Mouse (Mus musculus): ENCODE data around the gene Rreb1. TPM values are rescaled to one million over a fixed set of nuclear protein-coding genes. Genes with fewer than 3 reads are reported as not detected.

Rreb1 gene
- total and polyA plus RNA-seq, 3 experiments: 8.1 to 34.0 TPM; not detected in 1

GRCm38 (mm10) chr13:37963354-37964007 is 185.3 kb downstream of the Rreb1 start:
- peak; percentile 95 for DNase-seq (ENCODE audit: low read depth, low spot score)
- peaks cover 0 to 11% of the 10 kb centered on the region in 2 experiments; a peak in 2 of 4 replicates for H3K36me3 ChIP-seq (ENCODE audit: control insufficient read depth in 1 of 2, insufficient read depth in 2 of 2, low read length in 2 of 2)
- peak overlapping the region; percentile 77 for H3K27ac ChIP-seq (ENCODE audit: control insufficient read depth, low read depth, low read length)
- H3K9me3 ChIP-seq (replicated peaks; ENCODE audit: insufficient read depth, low read length): no peaks in the 10 kb centered on the region
- H3K27me3 ChIP-seq (ENCODE audit: control insufficient read depth in 1 of 2, insufficient read depth in 2 of 2, low read length in 2 of 2): no peaks in the 10 kb centered on the region
- peaks cover 13 to 31% of the 10 kb centered on the region in 2 experiments; a peak in 3 of 4 replicates for H3K4me1 ChIP-seq (ENCODE audit: control insufficient read depth in 1 of 2, insufficient read depth in 2 of 2, low read length in 2 of 2)
- H3K79me2 ChIP-seq (ENCODE audit: control insufficient read depth, insufficient read depth, low read length, poor library complexity): no peaks in the 10 kb centered on the region; the same call in 1 of the 2 replicates
- peak overlapping the region; percentile 73 for H3K9ac ChIP-seq (ENCODE audit: control insufficient read depth, low read depth, low read length, poor library complexity, severe bottlenecking)
- H3K4me3 ChIP-seq (ENCODE audit: control insufficient read depth in 1 of 2, insufficient read depth in 1 of 2, low read depth in 2 of 2, low read length in 2 of 2): peak overlapping the region; percentile 62 to 83
- TF ChIP-seq MYC (IDR thresholded peaks at IDR 0.05; ENCODE audit: low read depth, low read length) (no peak), RCOR1 (IDR thresholded peaks at IDR 0.05; ENCODE audit: low read depth, low read length) (peak; percentile 54; the same call in 1 of the 2 replicates), NRF1 (IDR thresholded peaks at IDR 0.05; ENCODE audit: insufficient read depth, low read depth, low read length, poor library complexity, severe bottlenecking) (no peak), POLR2A (IDR thresholded peaks at IDR 0.05; ENCODE audit: control insufficient read depth in 1 of 2, insufficient read depth in 1 of 2, low read depth in 1 of 2, low read length in 2 of 2, poor library complexity in 1 of 2) (peak; percentile 18 to 57; a peak in 1 of 4 replicates), EP300 (IDR thresholded peaks at IDR 0.05; ENCODE audit: low read depth in 1 of 2, low read length in 2 of 2) (peak; percentile 46 to 50; a peak in 2 of 4 replicates), CTCF (IDR thresholded peaks at IDR 0.05 in 2 of 3, conservative IDR thresholded peaks at IDR 0.05 in 1 of 3; ENCODE audit: control insufficient read depth in 1 of 3, insufficient read depth in 1 of 3, low read depth in 2 of 3, low read length in 3 of 3, poor library complexity in 1 of 3, severe bottlenecking in 1 of 3) (peak; percentile 77 to 93 (median 80)), MAX (IDR thresholded peaks at IDR 0.05; ENCODE audit: low read length) (peak; percentile 17; the same call in 1 of the 2 replicates), MAFK (IDR thresholded peaks at IDR 0.05; ENCODE audit: borderline replicate concordance, low read depth, low read length) (no peak), UBTF (IDR thresholded peaks at IDR 0.05; ENCODE audit: borderline replicate concordance, insufficient read depth, low read depth, low read length) (no peak), ZC3H11A (IDR thresholded peaks at IDR 0.05; ENCODE audit: low read depth, low read length) (peak; percentile 55), ZNF384 (IDR thresholded peaks at IDR 0.05; ENCODE audit: low read depth, low read length) (no peak), USF2 (IDR thresholded peaks at IDR 0.05; ENCODE audit: borderline replicate concordance in 1 of 2, insufficient read depth in 1 of 2, low read depth in 1 of 2, low read length in 2 of 2) (no peak), GABPA (IDR thresholded peaks at IDR 0.05; ENCODE audit: low read depth, low read length) (no peak), SMC3 (IDR thresholded peaks at IDR 0.05; ENCODE audit: low read depth, low read length) (peak; percentile 70), ZKSCAN1 (IDR thresholded peaks at IDR 0.05; ENCODE audit: low read depth, low read length) (0 out of 2 replicates have a peak, but pooled peaks have one; percentile 49), MXI1 (IDR thresholded peaks at IDR 0.05; ENCODE audit: low read depth, low read length) (peak; percentile 80), POLR2AphosphoS2 (IDR thresholded peaks at IDR 0.05; ENCODE audit: low read length) (no peak), USF1 (IDR thresholded peaks at IDR 0.05; ENCODE audit: low read depth, low read length) (no peak), KAT2A (conservative IDR thresholded peaks at IDR 0.05; ENCODE audit: low read depth, low read length) (no peak), NELFE (IDR thresholded peaks at IDR 0.05; ENCODE audit: low read depth, low read length) (peak; percentile 50; the same call in 1 of the 2 replicates), RAD21 (IDR thresholded peaks at IDR 0.05; ENCODE audit: low read depth, low read length) (peak; percentile 52), JUND (IDR thresholded peaks at IDR 0.05; ENCODE audit: low read depth, low read length) (peak; percentile 90; the same call in 1 of the 2 replicates), E2F4 (IDR thresholded peaks at IDR 0.05; ENCODE audit: borderline replicate concordance, low read depth, low read length) (0 out of 2 replicates have a peak, but pooled peaks have one; percentile 25), CHD2 (IDR thresholded peaks at IDR 0.05; ENCODE audit: low read length) (peak; percentile 42; the same call in 1 of the 2 replicates), CHD1 (IDR thresholded peaks at IDR 0.05; ENCODE audit: low read depth, low read length) (0 out of 2 replicates have a peak, but pooled peaks have one; percentile 43), TBP (IDR thresholded peaks at IDR 0.05; ENCODE audit: low read depth, low read length) (no peak), MAZ (IDR thresholded peaks at IDR 0.05; ENCODE audit: low read depth, low read length) (peak; percentile 90), TCF12 (IDR thresholded peaks at IDR 0.05; ENCODE audit: low read depth, low read length) (peak; percentile 34; the same call in 1 of the 2 replicates), GATA1 (IDR thresholded peaks at IDR 0.05; ENCODE audit: low read depth, low read length) (no peak), TAL1 (IDR thresholded peaks at IDR 0.05; ENCODE audit: low read length) (no peak), HCFC1 (IDR thresholded peaks at IDR 0.05; ENCODE audit: low read depth, low read length) (peak; percentile 67), MEF2A (IDR thresholded peaks at IDR 0.05; ENCODE audit: extremely low read depth, insufficient replicate concordance, low read depth, low read length, poor library complexity, severe bottlenecking) (no peak), MYB (IDR thresholded peaks at IDR 0.05; ENCODE audit: low read depth, low read length) (no peak), ELF1 (IDR thresholded peaks at IDR 0.05; ENCODE audit: low read depth, low read length) (peak; percentile 70; the same call in 1 of the 2 replicates), BHLHE40 (IDR thresholded peaks at IDR 0.05; ENCODE audit: borderline replicate concordance, low read depth, low read length) (no peak)
